Mouse (Mus musculus) limb, embryonic 14.5 days (tissue): ENCODE results near the gene Jmjd8. TPM values are rescaled to one million over a fixed set of nuclear protein-coding genes. Genes with fewer than 3 reads are reported as not detected.

Experiments
- ATAC-seq: fragments of 200-750 bp; cut with Nextera tagmentation; 2 replicates; pipeline ENCODE4 v1.8.0; 2017; ENCODE audit warnings: low read depth, moderate number of reproducible peaks, moderate TSS enrichment; ENCODE audit not compliant: low FRiP score
- DNase-seq: peaks from one replicate; pipeline ENCODE4 v3.0.0-alpha.2; 2015; ENCODE audit warnings: low spot score
- H3K27ac ChIP-seq: fragments of 300-500 bp; sonication (generic); replicated peaks from 2 replicates; pipeline ENCODE4 v1.5.1; 2014; ENCODE audit warnings: low read depth, mild to moderate bottlenecking, low read length, moderate library complexity, mixed read lengths
- H3K27me3 ChIP-seq: fragments of 300-500 bp; sonication (generic); 2 replicates; pipeline ENCODE4 v1.6.1; 2014; ENCODE audit warnings: low read length, mixed read lengths; ENCODE audit not compliant: control insufficient read depth, insufficient read depth
- H3K36me3 ChIP-seq: fragments of 300-500 bp; sonication (generic); 2 replicates; pipeline ENCODE4 v1.6.1; 2014; ENCODE audit warnings: mild to moderate bottlenecking, low read length, moderate library complexity, mixed read lengths; ENCODE audit not compliant: control insufficient read depth, insufficient read depth
- H3K4me1 ChIP-seq: fragments of 300-500 bp; sonication (generic); 2 replicates; pipeline ENCODE4 v1.6.1; 2014; ENCODE audit warnings: antibody characterized with exemption, low read length, mixed read lengths; ENCODE audit not compliant: control insufficient read depth, insufficient read depth
- H3K4me2 ChIP-seq: fragments of 300-500 bp; sonication (generic); replicated peaks from 2 replicates; pipeline ENCODE4 v1.6.1; 2014; ENCODE audit warnings: low read depth, mild to moderate bottlenecking, low read length, moderate library complexity; ENCODE audit not compliant: severe bottlenecking
- H3K4me3 ChIP-seq: fragments of 300-500 bp; sonication (generic); replicated peaks from 2 replicates; pipeline ENCODE4 v1.5.1; 2014; ENCODE audit warnings: low read length
- H3K9ac ChIP-seq: fragments of 300-500 bp; sonication (generic); 2 replicates; pipeline ENCODE4 v1.6.1; 2014; ENCODE audit warnings: mild to moderate bottlenecking, low read depth, low read length, moderate library complexity; ENCODE audit not compliant: severe bottlenecking
- H3K9me3 ChIP-seq: fragments of 300-500 bp; sonication (generic); 2 replicates; pipeline ENCODE4 v1.6.1; 2016; ENCODE audit warnings: low read length; ENCODE audit not compliant: control insufficient read depth
- POLR2A ChIP-seq: fragments of 200-500 bp; IDR thresholded peaks from 2 replicates; pipeline ENCODE4 v1.8.0; 2012; ENCODE audit warnings: inconsistent platforms, mild to moderate bottlenecking, moderate library complexity, borderline replicate concordance; ENCODE audit not compliant: insufficient read depth, insufficient read length; ENCODE audit errors: extremely low read depth
- WGBS: fragments of 180-500 bp; shearing (Covaris S2); extraction: QIAGEN DNeasy Blood & Tissue Kit; methylation state at CpG from one replicate; pipeline ENCODE4 v1.1.7; 2014; 5-methylcytosine and 5-hydroxymethylcytosine counted together
- polyA plus RNA-seq, 2 experiments: library from polyadenylated mRNA; depleted of rRNA in 1 of 2; stranded (reverse) in 1 of 2; unstranded in 1 of 2; fragments of >200 nt; fragmentation: Nextera tagmentation in 1 of 2; extraction: Ambion mirVana in 1 of 2; gene quantifications; 2 replicates each; pipeline versions ENCODE4 v1.2.1 to v1.2.3; 2012 to 2014

The Jmjd8 gene
- polyA plus RNA-seq, 2 experiments = 41.5 to 64.4 TPM

DNA sequence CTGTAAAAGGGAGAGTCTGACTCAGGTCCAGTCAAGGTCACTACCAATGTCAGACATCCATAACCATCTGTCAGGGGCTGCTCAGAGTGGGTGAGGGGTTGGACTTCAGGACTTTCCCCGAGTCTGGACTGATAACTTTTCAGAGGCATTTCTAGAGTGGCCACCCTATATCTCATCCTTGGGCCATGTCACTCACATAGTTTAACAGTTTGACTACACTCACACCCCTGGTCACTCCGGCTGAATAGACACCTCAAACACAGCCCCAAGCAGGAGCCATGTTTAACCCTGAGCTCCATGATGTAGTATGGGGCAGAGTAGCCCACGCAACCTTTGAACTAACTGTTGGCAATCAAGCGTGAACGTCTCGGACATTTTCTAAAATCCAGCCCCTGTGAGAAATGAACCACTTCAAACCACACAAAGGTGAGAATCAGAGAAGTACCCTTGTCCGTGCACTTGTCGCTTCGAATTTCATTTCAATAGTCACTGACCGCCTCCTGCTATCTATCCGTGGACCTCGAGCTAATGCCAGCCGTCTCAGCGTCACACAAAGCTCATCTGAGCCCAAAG is 45.6 kb downstream of the Jmjd8 start:
- no peak for ATAC-seq
- TF ChIP-seq POLR2A = no peak
- no peak for DNase-seq
- peak overlapping the region; percentile 76 for H3K27ac ChIP-seq
- peaks cover 10% of the 10 kb centered on the region for H3K4me1 ChIP-seq
- peak overlapping the region; percentile 45 for H3K9ac ChIP-seq
- no peaks in the 10 kb centered on the region for H3K9me3 ChIP-seq
- 7% methylated on average over 14 of the region's 14 CpGs for WGBS
- H3K36me3 ChIP-seq = peaks cover 17% of the 10 kb centered on the region
- no peaks in the 10 kb centered on the region for H3K27me3 ChIP-seq
- peak overlapping the region; percentile 77 for H3K4me3 ChIP-seq
- peak overlapping the region; percentile 88 for H3K4me2 ChIP-seq

DNA sequence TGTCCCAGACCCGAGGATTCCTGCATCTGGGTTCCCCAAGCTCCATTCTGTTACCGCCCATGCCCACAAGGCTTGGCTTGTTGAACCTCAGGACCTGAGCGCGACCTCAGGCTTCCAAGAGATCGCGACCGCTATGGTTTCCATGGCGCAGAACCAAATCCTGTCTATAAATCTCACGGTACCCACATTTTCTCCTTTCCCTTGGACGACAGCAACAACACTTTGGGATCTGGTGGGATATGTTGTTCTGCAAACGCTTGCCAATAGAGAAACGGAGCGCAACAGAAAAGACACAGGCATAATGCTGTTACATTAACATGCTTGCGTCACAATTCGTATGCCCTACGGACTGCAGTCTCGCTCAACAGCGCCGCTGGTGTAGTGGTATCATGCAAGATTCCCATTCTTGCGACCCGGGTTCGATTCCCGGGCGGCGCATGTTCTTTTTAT is 46.1 kb downstream of the Jmjd8 start, which contains the start of gene Mettl26:
TSS of gene Mettl26 (plus strand) at position 354 of the 450 bp plus-strand sequence.
- TF ChIP-seq POLR2A = no peak
- peak within 1 kb of the TSS; percentile 77 for H3K4me3 ChIP-seq
- H3K27ac ChIP-seq = peak within 1 kb of the TSS; percentile 76
- under 1% methylated on average over 25 of the region's 25 CpGs for WGBS
- H3K36me3 ChIP-seq = peaks cover 20% of the 10 kb centered on the region
- peak; percentile 97 for DNase-seq
- no peaks in the 10 kb centered on the region for H3K27me3 ChIP-seq
- H3K4me2 ChIP-seq = peak within 1 kb of the TSS; percentile 88
- H3K9ac ChIP-seq = peak within 1 kb of the TSS; percentile 63
- no peaks in the 10 kb centered on the region for H3K9me3 ChIP-seq
- peaks cover 10% of the 10 kb centered on the region for H3K4me1 ChIP-seq
- peak; percentile 82 for ATAC-seq

DNA sequence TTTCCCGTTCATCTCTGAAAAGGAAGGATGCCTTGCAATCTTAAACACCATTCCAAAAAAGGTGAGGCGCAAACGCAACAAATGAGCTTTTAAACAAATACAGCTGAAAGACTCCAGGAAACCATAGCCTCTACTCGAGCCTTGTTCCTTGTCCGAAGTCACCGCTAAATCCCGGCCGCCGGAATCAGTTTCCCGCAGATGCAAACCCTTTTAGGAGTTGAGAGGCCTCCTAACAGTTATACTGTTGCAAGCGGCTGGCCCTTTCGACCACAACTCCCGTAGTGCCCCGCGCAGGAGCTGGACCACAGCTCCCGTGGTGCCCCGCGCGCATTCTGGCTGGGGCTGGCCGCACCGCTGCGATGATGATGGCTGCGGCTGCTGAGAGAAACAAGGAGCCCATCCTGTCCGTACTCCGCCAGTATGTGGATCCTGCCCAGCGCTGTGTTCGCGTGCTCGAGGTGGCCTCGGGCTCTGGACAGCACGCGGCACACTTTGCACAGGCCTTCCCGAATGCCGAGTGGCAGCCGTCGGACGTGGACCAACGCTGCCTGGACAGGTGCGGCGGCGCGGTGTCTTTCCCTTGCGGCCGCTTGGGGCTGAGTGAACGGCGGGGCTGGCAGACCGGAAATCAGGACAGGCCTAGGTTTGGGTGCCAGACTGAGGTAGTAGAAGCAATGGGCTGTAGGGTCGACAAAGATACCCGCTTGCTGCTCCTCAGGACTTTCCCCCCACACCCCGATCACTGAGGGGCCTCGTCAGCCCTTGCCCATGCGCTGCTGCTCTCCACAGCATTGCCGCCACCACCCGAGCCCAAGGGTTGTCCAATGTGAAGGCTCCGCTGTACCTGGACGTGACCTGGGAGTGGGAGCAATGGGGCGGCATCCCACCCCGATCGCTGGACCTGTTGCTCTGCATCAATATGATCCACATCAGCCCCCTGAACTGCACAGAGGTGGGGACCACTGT is 46.8 kb downstream of the Jmjd8 start:
- Histone ChIP-seq H3K9ac (peak overlapping the region; percentile 63), H3K27ac (peak overlapping the region; percentile 76), H3K36me3 (peaks cover 25% of the 10 kb centered on the region), H3K4me3 (peak overlapping the region; percentile 77), H3K27me3 (no peaks in the 10 kb centered on the region), H3K4me2 (peak overlapping the region; percentile 88), H3K9me3 (no peaks in the 10 kb centered on the region), H3K4me1 (peaks cover 10% of the 10 kb centered on the region)
- DNase-seq (peak; percentile 88), ATAC-seq (peak; percentile 93)
- under 1% methylated on average over 58 of the region's 59 CpGs for whole genome bisulfite sequencing
- 0 out of 2 replicates have a peak, but pooled peaks have one; percentile 85 for TF ChIP-seq POLR2A

DNA sequence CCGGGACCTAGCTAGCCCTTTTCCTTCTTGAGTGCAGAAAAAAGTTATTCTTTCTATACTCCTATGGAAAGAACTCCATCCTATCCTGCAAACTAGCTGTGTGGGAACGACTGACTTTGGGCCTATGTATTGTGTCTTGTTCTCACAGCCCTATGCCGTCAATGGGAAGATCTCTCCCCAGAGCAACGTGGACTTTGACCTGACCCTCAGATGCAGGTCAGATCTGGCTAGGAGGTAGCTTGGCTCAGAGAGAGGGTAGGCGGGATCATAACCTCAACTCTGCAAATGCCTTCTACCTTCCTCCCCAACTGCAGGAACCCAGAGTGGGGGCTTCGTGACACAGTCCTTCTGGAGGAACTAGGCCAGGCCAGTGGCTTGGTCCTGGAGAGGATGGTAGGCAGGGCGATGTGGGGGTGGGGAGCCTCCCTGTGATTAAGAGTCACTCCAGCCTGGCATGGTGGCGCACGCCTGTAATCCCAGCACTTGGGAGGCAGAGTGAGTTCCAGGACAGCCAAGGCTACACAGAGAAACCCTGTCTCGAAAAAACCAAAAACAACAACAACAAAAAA is 47.8 kb downstream of the Jmjd8 start:
- ATAC-seq (no peak), DNase-seq (no peak)
- peak overlapping the region; percentile 88 for H3K4me2 ChIP-seq
- H3K27me3 ChIP-seq = no peaks in the 10 kb centered on the region
- 71% methylated on average over 10 of the region's 10 CpGs for WGBS
- H3K27ac ChIP-seq = no peak overlapping the region
- H3K9ac ChIP-seq = peak overlapping the region; percentile 63
- H3K4me1 ChIP-seq = peaks cover 10% of the 10 kb centered on the region
- no peak for TF ChIP-seq POLR2A
- H3K9me3 ChIP-seq = no peaks in the 10 kb centered on the region
- peaks cover 26% of the 10 kb centered on the region for H3K36me3 ChIP-seq
- peak overlapping the region; percentile 77 for H3K4me3 ChIP-seq

DNA sequence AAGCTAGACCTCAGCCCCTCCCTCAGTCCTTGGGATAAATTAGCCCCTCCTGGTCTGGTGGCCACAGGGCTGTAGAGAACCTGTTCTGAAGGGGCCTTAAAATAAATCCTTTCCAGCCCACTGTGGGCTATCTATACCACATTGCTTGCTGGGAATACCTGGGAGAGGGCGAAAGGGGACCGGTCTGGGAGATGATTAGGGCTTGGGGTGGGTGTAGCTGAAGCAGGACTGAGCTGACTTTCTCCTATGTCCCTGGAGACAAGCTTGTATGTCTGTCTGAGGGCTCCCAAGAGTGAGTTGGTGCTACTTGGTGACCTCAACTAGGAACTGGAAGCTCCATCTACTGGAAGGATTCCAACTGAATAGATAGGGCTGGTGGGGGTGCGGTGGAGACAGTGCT is 48.4 kb downstream of the Jmjd8 start:
- DNase-seq = no peak
- no peak overlapping the region for H3K27ac ChIP-seq
- H3K4me1 ChIP-seq = peaks cover 10% of the 10 kb centered on the region
- H3K27me3 ChIP-seq = no peaks in the 10 kb centered on the region
- ATAC-seq = no peak
- H3K36me3 ChIP-seq = peaks cover 31% of the 10 kb centered on the region
- no peaks in the 10 kb centered on the region for H3K9me3 ChIP-seq
- TF ChIP-seq POLR2A = no peak
- WGBS = 90% methylated on average over 3 of the region's 3 CpGs
- no peak overlapping the region for H3K4me2 ChIP-seq
- no peak overlapping the region for H3K4me3 ChIP-seq
- no peak overlapping the region for H3K9ac ChIP-seq
